Mouse (Mus musculus): Measurements from ENCODE around the gene Ctla4.

- TF ChIP-seq CTCF (IDR thresholded peaks at IDR 0.05; ENCODE audit: insufficient read depth, low read depth, low read length) (no peak), POLR2A (IDR thresholded peaks at IDR 0.05; ENCODE audit: insufficient read depth, low read depth, low read length) (no peak)
Measured at GRCm38 (mm10) chr1:60884611-60885010, 2.2 kb upstream of the Ctla4 start.
